Mouse (Mus musculus): Measurements from ENCODE around the gene Vgll4.

The Vgll4 gene

GRCm38 (mm10) chr6:114814882-114815650, 154.7 kb downstream of the Vgll4 start:
- CTCF ChIA-PET: no interaction called here

- CTCF ChIA-PET: no interaction called here
These were observed 155.5 kb downstream of the Vgll4 start for GRCm38 (mm10) chr6:114814199-114814881.

DNA sequence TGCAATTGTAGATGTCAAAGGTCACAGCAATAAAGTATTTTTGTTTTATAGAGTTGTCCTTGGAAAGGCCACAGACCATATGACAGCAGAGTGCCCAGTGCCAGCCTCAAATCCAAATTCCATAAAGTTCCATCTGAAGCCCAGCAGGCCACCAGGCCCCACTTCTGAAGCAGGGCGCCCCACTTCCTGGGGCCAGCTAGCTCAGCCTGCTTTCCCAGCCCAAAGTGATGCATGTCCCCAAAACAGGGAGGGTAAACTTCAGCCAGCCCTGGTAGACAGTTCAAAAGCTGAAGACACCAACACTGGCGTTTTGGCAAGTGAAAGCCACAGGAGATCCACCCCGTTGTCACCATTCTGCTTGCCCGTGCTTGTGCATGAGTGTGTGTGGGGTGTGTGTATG, 157.0 kb downstream of the Vgll4 start:
- CTCF ChIA-PET: no interaction called here

GRCm38 (mm10) chr6:114812322-114812721, 157.5 kb downstream of the Vgll4 start:
- CTCF ChIA-PET: no interaction called here
